Mouse (Mus musculus) spleen, adult 2 months (tissue): Measurements from ENCODE around the gene Rcor3.

ENCODE experiments used
- CTCF ChIP-seq: fragments of 200-500 bp; IDR thresholded peaks from 2 replicates; pipeline ENCODE4 v1.5.1; 2011; ENCODE audit warnings: mild to moderate bottlenecking, inconsistent platforms; ENCODE audit not compliant: insufficient read depth, insufficient read length, insufficient replicate concordance; ENCODE audit errors: extremely low read depth
- POLR2A ChIP-seq: fragments of 200-500 bp; IDR thresholded peaks from 2 replicates; pipeline ENCODE4 v1.6.1; 2011; ENCODE audit warnings: low read depth, low read length, inconsistent platforms

DNA sequence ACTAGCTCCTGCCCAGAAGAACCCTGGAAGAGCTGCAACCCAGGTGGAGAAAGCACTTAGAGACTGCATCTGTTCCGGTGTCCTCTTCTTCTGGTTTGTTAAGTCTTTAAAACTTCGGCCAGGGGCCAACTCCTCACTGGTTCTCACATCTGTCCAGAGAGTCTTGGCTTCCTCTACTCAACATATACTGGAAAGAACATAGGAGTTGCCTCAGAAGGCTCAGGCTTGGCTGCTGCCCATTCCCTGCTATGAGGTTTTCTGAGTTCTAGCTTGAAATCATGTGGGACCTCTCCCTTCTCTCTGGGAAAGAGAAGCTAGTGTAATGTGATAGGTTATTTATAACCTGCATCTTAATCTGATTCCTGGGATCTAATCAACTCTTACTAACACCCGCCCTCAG lies 47.6 kb downstream of the Rcor3 start:
- TF ChIP-seq CTCF (no peak), POLR2A (no peak)
